In the genomic region with DNA sequence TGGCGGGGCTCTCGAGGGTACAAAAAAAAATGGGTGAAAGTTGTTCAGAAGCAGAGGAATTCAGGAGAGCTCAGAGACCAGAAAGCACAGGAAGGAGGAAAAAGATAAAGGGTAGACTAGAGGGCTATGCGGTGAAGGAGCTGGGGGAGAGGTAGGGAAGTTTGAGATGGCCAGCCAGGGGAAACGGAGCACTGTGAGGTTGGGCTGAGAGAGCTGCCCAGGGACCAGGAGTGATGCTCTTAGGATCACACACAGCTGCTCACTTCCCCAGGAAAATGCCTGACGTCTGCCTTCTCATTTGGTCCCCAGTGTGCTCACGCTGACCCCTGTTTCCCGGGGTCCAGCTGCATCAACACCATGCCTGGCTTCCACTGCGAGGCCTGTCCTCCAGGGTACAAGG, we compare ENCODE assay signal across 12 mouse cellular contexts. TPM values are rescaled to one million over a fixed set of nuclear protein-coding genes. Genes with fewer than 3 reads are reported as not detected.
DNase-seq lines count a peak whose midpoint lies in the region; ATAC-seq and TF ChIP-seq lines count a peak whose summit lies in the region.
"Had no signal": no experiment of that assay in that cellular context is flagged by ENCODE, and none has a peak within 500 bp of the region (broad histone marks: within the 10 kb centered on the region; RNA-seq: fewer than 3 reads in every experiment).

No protein-coding gene starts in this region.

- peak overlapping the region; percentile 74 for H3K27ac ChIP-seq in heart, embryonic 10.5 days
- H3K27ac ChIP-seq in lung, embryonic 14.5 days (ENCODE audit: low read depth), result peak overlapping the region; percentile 79
- 0 out of 2 replicates have a peak overlapping the region, but pooled peaks have one; percentile 4 for H3K27ac ChIP-seq in hindbrain, embryonic 15.5 days (replicated peaks)
- H3K27ac ChIP-seq: layer of hippocampus, adult 2 months had no signal

- no peak for TF ChIP-seq CTCF in lung, embryonic 14.5 days (IDR thresholded peaks at IDR 0.05; ENCODE audit: low read depth)

- WGBS in heart, embryonic 10.5 days, result 27% methylated on average over 8 of the region's 8 CpGs
- WGBS in lung, embryonic 14.5 days, result 12% methylated on average over 8 of the region's 8 CpGs
- 41% methylated on average over 8 of the region's 8 CpGs for WGBS in hindbrain, embryonic 15.5 days

- intact Hi-C loops in heart, postnatal 36 days (cut with DNase I), result no loop called here

- peak; percentile 28; the same call in 1 of the 2 replicates for ATAC-seq in lung, embryonic 14.5 days (ENCODE audit: insufficient read depth)
- no peak for ATAC-seq in hindbrain, embryonic 15.5 days (ENCODE audit: low FRiP score, low read depth)
- ATAC-seq in erythroid progenitor cell, adult 5-6 weeks (replicated peaks; ENCODE audit: low FRiP score, poor library complexity, severe bottlenecking), result no peak
- ATAC-seq: intestine, postnatal 0 days had no signal

- peak overlapping the region; percentile 36 for H3K4me2 ChIP-seq in lung, embryonic 14.5 days
- no peak overlapping the region for H3K4me2 ChIP-seq in hindbrain, embryonic 15.5 days

- no peaks in the 10 kb centered on the region for H3K9me3 ChIP-seq in heart, embryonic 10.5 days
- H3K9me3 ChIP-seq in lung, embryonic 14.5 days (ENCODE audit: low read depth, low read length), result no peaks in the 10 kb centered on the region
- H3K9me3 ChIP-seq in hindbrain, embryonic 15.5 days, result no peaks in the 10 kb centered on the region

- peaks cover 43% of the 10 kb centered on the region for H3K4me1 ChIP-seq in heart, embryonic 10.5 days
- peaks cover 16% of the 10 kb centered on the region for H3K4me1 ChIP-seq in lung, embryonic 14.5 days (ENCODE audit: insufficient read depth)
- H3K4me1 ChIP-seq in hindbrain, embryonic 15.5 days (replicated peaks), result peaks cover 34% of the 10 kb centered on the region

- H3K4me3 ChIP-seq in heart, embryonic 10.5 days, result no peak overlapping the region
- H3K4me3 ChIP-seq in lung, embryonic 14.5 days (ENCODE audit: low read depth, low read length), result no peak overlapping the region
- no peak overlapping the region for H3K4me3 ChIP-seq in hindbrain, embryonic 15.5 days
- H3K4me3 ChIP-seq: layer of hippocampus, adult 2 months had no signal

- no peak for DNase-seq in heart, embryonic 10.5 days (ENCODE audit: low spot score)
- no peak for DNase-seq in heart, postnatal 36 days
- peak; percentile 45 for DNase-seq in lung, embryonic 14.5 days
- no peak for DNase-seq in lung, postnatal 36 days
- peak; percentile 50 for DNase-seq in NIH3T3 (ENCODE audit: low read depth)
- DNase-seq: adrenal gland, postnatal 36 days; gastrocnemius, postnatal 36 days had no signal

- H3K27me3 ChIP-seq in heart, embryonic 10.5 days (ENCODE audit: insufficient read depth, poor library complexity, severe bottlenecking), result 0 out of 2 replicates have a peak, but pooled peaks cover 7% of the 10 kb centered on the region
- H3K27me3 ChIP-seq in lung, embryonic 14.5 days (ENCODE audit: insufficient read depth, low read length), result no peaks in the 10 kb centered on the region
- no peaks in the 10 kb centered on the region for H3K27me3 ChIP-seq in hindbrain, embryonic 15.5 days

- peaks cover 6% of the 10 kb centered on the region; the same call in 1 of the 2 replicates for H3K36me3 ChIP-seq in heart, embryonic 10.5 days
- H3K36me3 ChIP-seq in lung, embryonic 14.5 days (ENCODE audit: insufficient read depth), result peaks cover 10% of the 10 kb centered on the region; the same call in 1 of the 2 replicates
- no peaks in the 10 kb centered on the region for H3K36me3 ChIP-seq in hindbrain, embryonic 15.5 days

- no peak overlapping the region for H3K9ac ChIP-seq in lung, embryonic 14.5 days
- no peak overlapping the region for H3K9ac ChIP-seq in hindbrain, embryonic 15.5 days

RNA-seq across cellular contexts. Expression of a gene that starts 4.6 kb away (rescaled TPM):
- polyA plus RNA-seq in heart, embryonic 10.5 days (2016; fragmentation: Nextera tagmentation; extraction: Ambion mirVana), result 18.1 and 20.0 TPM in 2 replicates
- 1 to 10 TPM; 6.8 to 9.4 TPM for total RNA-seq in heart, postnatal 36 days (2021)
- 33.6 and 39.9 TPM in 2 replicates for polyA plus RNA-seq in lung, embryonic 14.5 days (2014; fragmentation: Nextera tagmentation; extraction: Ambion mirVana)
- polyA plus RNA-seq in hindbrain, embryonic 15.5 days (2015; fragmentation: Nextera tagmentation; extraction: Ambion mirVana), result 51.5 and 51.6 TPM in 2 replicates
- not detected in 2 replicates for total RNA-seq in erythroid progenitor cell, adult 5-6 weeks (2015; ENCODE audit: low replicate concordance)
- not detected in 2 replicates for total RNA-seq in erythroid progenitor cell, adult 5-6 weeks (2017; ENCODE audit: low replicate concordance)

RNA-seq across cellular contexts. Expression of a gene that starts 7.3 kb away (rescaled TPM):
- polyA plus RNA-seq in heart, embryonic 10.5 days (2016; fragmentation: Nextera tagmentation; extraction: Ambion mirVana), result 179 and 204 TPM in 2 replicates
- 10 to 100 TPM; 58.0 to 60.0 TPM for total RNA-seq in heart, postnatal 36 days (2021)
- 193 and 212 TPM in 2 replicates for polyA plus RNA-seq in lung, embryonic 14.5 days (2014; fragmentation: Nextera tagmentation; extraction: Ambion mirVana)
- polyA plus RNA-seq in hindbrain, embryonic 15.5 days (2015; fragmentation: Nextera tagmentation; extraction: Ambion mirVana), result 149 and 152 TPM in 2 replicates
- total RNA-seq in erythroid progenitor cell, adult 5-6 weeks (2015; ENCODE audit: low replicate concordance), result 8.6 and 21.0 TPM in 2 replicates
- 14.5 and 15.8 TPM in 2 replicates for total RNA-seq in erythroid progenitor cell, adult 5-6 weeks (2017; ENCODE audit: low replicate concordance)

RNA-seq across cellular contexts. Expression of a gene that starts 9.3 kb away (rescaled TPM):
- polyA plus RNA-seq in heart, embryonic 10.5 days (2016; fragmentation: Nextera tagmentation; extraction: Ambion mirVana), result 0.11 and 0.16 TPM in 2 replicates
- total RNA-seq in heart, postnatal 36 days (2021), result under 1 TPM; 0.14 to 0.46 TPM
- polyA plus RNA-seq in lung, embryonic 14.5 days (2014; fragmentation: Nextera tagmentation; extraction: Ambion mirVana), result 43.0 and 50.4 TPM in 2 replicates
- 1.2 and 1.6 TPM in 2 replicates for polyA plus RNA-seq in hindbrain, embryonic 15.5 days (2015; fragmentation: Nextera tagmentation; extraction: Ambion mirVana)
- not detected in 2 replicates for total RNA-seq in erythroid progenitor cell, adult 5-6 weeks (2015; ENCODE audit: low replicate concordance)
- not detected in 2 replicates for total RNA-seq in erythroid progenitor cell, adult 5-6 weeks (2017; ENCODE audit: low replicate concordance)
- total RNA-seq: common myeloid progenitor, adult 5-6 weeks had no signal

RNA-seq across cellular contexts. Expression of a gene that starts 16.8 kb away (rescaled TPM):
- polyA plus RNA-seq in heart, embryonic 10.5 days (2016; fragmentation: Nextera tagmentation; extraction: Ambion mirVana), result 44.2 and 44.6 TPM in 2 replicates
- total RNA-seq in heart, postnatal 36 days (2021), result 10 to 100 TPM; 21.3 to 21.8 TPM
- polyA plus RNA-seq in lung, embryonic 14.5 days (2014; fragmentation: Nextera tagmentation; extraction: Ambion mirVana), result 34.4 and 35.5 TPM in 2 replicates
- 46.6 and 48.0 TPM in 2 replicates for polyA plus RNA-seq in hindbrain, embryonic 15.5 days (2015; fragmentation: Nextera tagmentation; extraction: Ambion mirVana)
- total RNA-seq in erythroid progenitor cell, adult 5-6 weeks (2015; ENCODE audit: low replicate concordance), result 27.4 and 36.5 TPM in 2 replicates
- 16.8 and 18.1 TPM in 2 replicates for total RNA-seq in erythroid progenitor cell, adult 5-6 weeks (2017; ENCODE audit: low replicate concordance)

RNA-seq across cellular contexts. Expression of a gene that starts 26.2 kb away (rescaled TPM):
- polyA plus RNA-seq in heart, embryonic 10.5 days (2016; fragmentation: Nextera tagmentation; extraction: Ambion mirVana), result 244 and 260 TPM in 2 replicates
- total RNA-seq in heart, postnatal 36 days (2021), result 10 to 100 TPM; 82.3 to 87.0 TPM
- polyA plus RNA-seq in lung, embryonic 14.5 days (2014; fragmentation: Nextera tagmentation; extraction: Ambion mirVana), result 293 and 312 TPM in 2 replicates
- polyA plus RNA-seq in hindbrain, embryonic 15.5 days (2015; fragmentation: Nextera tagmentation; extraction: Ambion mirVana), result 196 and 211 TPM in 2 replicates
- 39.0 and 64.2 TPM in 2 replicates for total RNA-seq in erythroid progenitor cell, adult 5-6 weeks (2015; ENCODE audit: low replicate concordance)
- 7.2 and 29.1 TPM in 2 replicates for total RNA-seq in erythroid progenitor cell, adult 5-6 weeks (2017; ENCODE audit: low replicate concordance)

Comparison
In these comparisons a context has a peak if more than half of its experiments do, and no peak if none do; other contexts are left out.
1. DNase-seq: peak in lung, embryonic 14.5 days (single experiment) and NIH3T3 (single experiment); none in heart, embryonic 10.5 days (single experiment), heart, postnatal 36 days (0 of 2) and lung, postnatal 36 days (single experiment).
2. H3K27ac ChIP-seq: peak in every context shown above with its lines; median percentile 79 in lung, embryonic 14.5 days; 74 in heart, embryonic 10.5 days; 4 in hindbrain, embryonic 15.5 days.
3. RNA of a gene that starts 9.3 kb away (polyA plus RNA-seq): 43.0 to 50.4 TPM in lung, embryonic 14.5 days; 1.2 to 1.6 TPM in hindbrain, embryonic 15.5 days and 0.11 to 0.16 TPM in heart, embryonic 10.5 days; every median in the first group is over 10 times any median in the second.